Mouse (Mus musculus): ENCODE results near the gene Tff3.

- TF ChIP-seq CTCF (IDR thresholded peaks at IDR 0.05) (no peak), POLR2A (IDR thresholded peaks at IDR 0.05; ENCODE audit: insufficient read depth, low read depth, low read length) (no peak)
These were observed 16.6 kb upstream of the Tff3 start for GRCm38 (mm10) chr17:31145998-31146397.

All from heart, adult 2 months (tissue).